Mouse (Mus musculus): ENCODE results near the gene Ttll11.

DNA sequence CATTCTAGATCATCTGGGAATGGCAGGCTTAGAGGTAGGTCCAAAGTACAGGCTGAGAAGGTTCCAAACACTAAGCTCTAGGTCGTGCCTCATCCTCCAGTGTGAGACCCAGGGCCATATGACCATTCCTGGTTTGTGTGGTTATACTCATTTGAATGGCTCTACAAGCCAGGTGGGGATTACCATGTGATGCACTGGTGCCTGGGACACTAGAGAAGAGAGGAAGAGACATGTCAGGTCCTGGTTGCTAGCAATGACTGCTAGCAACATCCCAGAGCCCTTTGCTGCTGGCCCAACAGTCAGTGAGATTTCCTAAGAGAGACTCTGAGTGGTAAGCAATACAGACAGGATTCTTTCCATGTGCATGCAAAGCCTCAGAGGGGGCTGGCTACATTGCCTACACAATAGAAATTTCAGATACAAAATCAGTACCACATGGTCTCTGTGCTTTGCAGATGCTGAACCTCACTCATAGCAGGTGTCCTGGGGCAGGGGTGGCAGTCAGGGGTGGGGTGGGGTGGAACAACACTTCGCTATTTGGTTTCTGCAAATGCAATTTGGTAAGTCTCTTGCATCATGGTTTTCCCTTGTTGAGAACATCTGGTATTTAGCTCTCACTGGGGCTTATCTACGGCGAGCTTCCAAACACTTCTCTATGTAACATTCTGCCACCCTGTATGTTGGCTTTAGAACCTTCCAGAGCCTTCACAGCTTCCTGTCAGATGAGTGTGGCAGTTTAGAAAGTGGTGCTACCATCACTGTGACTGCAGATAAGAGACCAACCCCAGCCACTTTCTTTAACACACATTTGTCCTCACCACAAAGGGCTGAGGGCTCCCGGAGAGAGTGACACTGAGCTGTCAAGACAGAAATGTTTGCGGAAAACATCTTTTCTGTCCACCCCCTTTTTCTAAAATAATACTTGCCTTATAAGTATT, 148.5 kb downstream of the Ttll11 start:
- no peak for TF ChIP-seq CHD2 (IDR thresholded peaks at IDR 0.05; ENCODE audit: low read depth, low read length)
- no peak for TF ChIP-seq ZNF384 (IDR thresholded peaks at IDR 0.05; ENCODE audit: low read depth, low read length)
